Mouse (Mus musculus) stomach, postnatal 0 days (tissue): ENCODE measurements around the gene Ddx6.

Source experiments
- CTCF ChIP-seq: IDR thresholded peaks from 2 replicates; pipeline ENCODE4 v1.5.1; 2016; ENCODE audit warnings: antibody characterized with exemption, low read depth, mild to moderate bottlenecking, moderate library complexity
- EP300 ChIP-seq: optimal IDR thresholded peaks from 2 replicates; pipeline ENCODE3; 2016; ENCODE audit warnings: antibody characterized with exemption

DNA sequence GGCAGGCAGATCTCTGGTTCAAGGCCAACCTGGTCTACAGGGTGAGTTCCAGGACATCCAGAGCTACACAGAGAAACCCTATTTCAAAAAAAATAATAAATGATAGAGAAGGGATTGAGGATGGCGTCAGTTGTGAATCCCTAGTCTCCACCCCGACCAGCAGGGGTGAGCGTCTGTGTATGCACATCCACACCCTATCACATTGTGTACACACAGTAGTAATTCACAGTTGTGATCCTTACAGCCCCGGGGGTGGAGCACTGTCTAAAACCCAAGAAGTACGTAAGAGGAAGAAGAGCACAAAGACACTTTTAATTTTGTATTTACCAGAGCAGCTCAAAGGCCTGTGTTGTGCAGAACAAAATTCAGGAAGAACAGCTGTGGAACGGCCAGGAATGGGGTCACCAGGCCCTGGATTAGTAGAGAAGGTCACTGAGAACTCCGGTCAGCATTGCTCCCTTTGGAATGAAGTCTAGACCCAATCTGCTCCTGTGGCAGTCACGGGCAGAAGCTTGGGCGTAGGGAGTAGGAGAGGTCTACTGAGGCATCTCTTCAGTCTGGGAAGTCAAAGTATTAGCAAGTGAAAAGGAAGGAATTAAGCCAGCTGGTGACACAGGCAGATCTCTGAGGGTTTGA is 9.7 kb upstream of the Ddx6 start:
- TF ChIP-seq CTCF (no peak), EP300 (no peak)
